Mouse (Mus musculus) embryonic facial prominence, embryonic 13.5 days (tissue): ENCODE measurements around the gene Fezf1. TPM values are rescaled to one million over a fixed set of nuclear protein-coding genes. Genes with fewer than 3 reads are reported as not detected.
A peak's percentile ranks its signal among the peaks of the same experiment; 100 is the strongest.

Experiments used
- ATAC-seq: fragments of 200-750 bp; cut with Nextera tagmentation; 2 replicates; pipeline ENCODE4 v1.8.0; 2017; ENCODE audit warnings: low read depth; ENCODE audit not compliant: insufficient number of reproducible peaks, insufficient read depth, low FRiP score, low TSS enrichment
- H3K27ac ChIP-seq: fragments of 300-500 bp; sonication (generic); 2 replicates; pipeline ENCODE4 v1.5.1; 2015; ENCODE audit warnings: moderate library complexity, mild to moderate bottlenecking, inconsistent platforms
- H3K27me3 ChIP-seq: fragments of 300-500 bp; sonication (generic); 2 replicates; pipeline ENCODE4 v1.6.1; 2015; ENCODE audit warnings: mild to moderate bottlenecking, inconsistent platforms
- H3K36me3 ChIP-seq: fragments of 300-500 bp; sonication (generic); 2 replicates; pipeline ENCODE4 v1.6.1; 2015; ENCODE audit warnings: mild to moderate bottlenecking, inconsistent platforms
- H3K4me1 ChIP-seq: fragments of 300-500 bp; sonication (generic); 2 replicates; pipeline ENCODE4 v1.6.1; 2015; ENCODE audit warnings: inconsistent platforms
- H3K4me2 ChIP-seq: fragments of 300-500 bp; sonication (generic); 2 replicates; pipeline ENCODE4 v1.6.1; 2015; ENCODE audit warnings: moderate library complexity, mild to moderate bottlenecking, inconsistent platforms
- H3K4me3 ChIP-seq: fragments of 300-500 bp; sonication (generic); 2 replicates; pipeline ENCODE4 v1.5.1; 2015; ENCODE audit warnings: mild to moderate bottlenecking, inconsistent platforms
- H3K9ac ChIP-seq: fragments of 300-500 bp; sonication (generic); 2 replicates; pipeline ENCODE4 v1.6.1; 2015; ENCODE audit warnings: mild to moderate bottlenecking, inconsistent platforms
- H3K9me3 ChIP-seq: fragments of 300-500 bp; sonication (generic); 2 replicates; pipeline ENCODE4 v1.6.1; 2016; ENCODE audit warnings: inconsistent platforms
- WGBS: fragments of 180-500 bp; shearing (Covaris S2); methylation state at CpG from one replicate; pipeline ENCODE4 v1.1.7; 2015; ENCODE audit warnings: mixed read lengths; 5-methylcytosine and 5-hydroxymethylcytosine counted together
- polyA plus RNA-seq: library from polyadenylated mRNA; unstranded; fragments of >200 nt; fragmentation: Nextera tagmentation; extraction: Ambion mirVana; gene quantifications from 2 replicates; pipeline ENCODE4 v1.2.1, GENCODE M21; 2015

The Fezf1 gene
- polyA plus RNA-seq, 1 experiment from 2014 or later, result 9.3 TPM

GRCm38 (mm10) chr6:23246790-23247511 is 1.2 kb downstream of the Fezf1 start:
- H3K36me3 ChIP-seq, result no peaks in the 10 kb centered on the region
- H3K4me3 ChIP-seq, result peak overlapping the region; percentile 47
- peaks cover 90% of the 10 kb centered on the region for H3K27me3 ChIP-seq
- peak overlapping the region; percentile 55 for H3K27ac ChIP-seq
- H3K4me1 ChIP-seq, result peaks cover 26% of the 10 kb centered on the region
- no peak for ATAC-seq
- no peaks in the 10 kb centered on the region for H3K9me3 ChIP-seq
- H3K4me2 ChIP-seq, result peak overlapping the region; percentile 79
- WGBS, result 1% methylated on average over 23 of the region's 23 CpGs
- peak overlapping the region; percentile 61 for H3K9ac ChIP-seq

GRCm38 (mm10) chr6:23246061-23246789 is 1.9 kb downstream of the Fezf1 start:
- 3% methylated on average over 17 of the region's 17 CpGs for WGBS
- Histone ChIP-seq H3K27ac (peak overlapping the region; percentile 34), H3K4me1 (peaks cover 26% of the 10 kb centered on the region), H3K27me3 (peaks cover 92% of the 10 kb centered on the region), H3K9me3 (no peaks in the 10 kb centered on the region), H3K4me3 (peak overlapping the region; percentile 47), H3K4me2 (no peak overlapping the region), H3K9ac (peak overlapping the region; percentile 61), H3K36me3 (no peaks in the 10 kb centered on the region)
- ATAC-seq, result no peak

- Histone ChIP-seq H3K9ac (peak overlapping the region; percentile 47; the same call in 1 of the 2 replicates), H3K27ac (peak overlapping the region; percentile 34), H3K36me3 (no peaks in the 10 kb centered on the region), H3K27me3 (peaks cover 95% of the 10 kb centered on the region), H3K4me3 (peak overlapping the region; percentile 47), H3K4me2 (no peak overlapping the region; the same call in 1 of the 2 replicates), H3K4me1 (peaks cover 26% of the 10 kb centered on the region), H3K9me3 (no peaks in the 10 kb centered on the region)
- ATAC-seq, result no peak
- 1% methylated on average over 23 of the region's 23 CpGs for WGBS
These were observed 2.6 kb downstream of the Fezf1 start for GRCm38 (mm10) chr6:23245545-23246011.

GRCm38 (mm10) chr6:23245121-23245520 is 3.0 kb downstream of the Fezf1 start:
- Histone ChIP-seq H3K4me2 (no peak overlapping the region), H3K36me3 (no peaks in the 10 kb centered on the region), H3K4me3 (peak overlapping the region; percentile 47), H3K4me1 (peaks cover 26% of the 10 kb centered on the region), H3K9me3 (no peaks in the 10 kb centered on the region), H3K27ac (no peak overlapping the region), H3K9ac (no peak overlapping the region), H3K27me3 (peaks cover 93% of the 10 kb centered on the region)
- no peak for ATAC-seq
- 19% methylated on average over 9 of the region's 9 CpGs for WGBS

GRCm38 (mm10) chr6:23243821-23244760 is 4.1 kb downstream of the Fezf1 start:
- H3K36me3 ChIP-seq, result no peaks in the 10 kb centered on the region
- peak; percentile 38; the same call in 1 of the 2 replicates for ATAC-seq
- H3K4me1 ChIP-seq, result peaks cover 19% of the 10 kb centered on the region
- peaks cover 84% of the 10 kb centered on the region for H3K27me3 ChIP-seq
- no peaks in the 10 kb centered on the region for H3K9me3 ChIP-seq
- H3K9ac ChIP-seq, result no peak overlapping the region
- H3K27ac ChIP-seq, result no peak overlapping the region
- H3K4me2 ChIP-seq, result peak overlapping the region; percentile 3; the same call in 1 of the 2 replicates
- H3K4me3 ChIP-seq, result no peak overlapping the region
- 3% methylated on average over 15 of the region's 15 CpGs for WGBS

- Histone ChIP-seq H3K27ac (no peak overlapping the region), H3K9me3 (no peaks in the 10 kb centered on the region), H3K4me1 (no peaks in the 10 kb centered on the region), H3K4me3 (no peak overlapping the region), H3K9ac (no peak overlapping the region), H3K36me3 (no peaks in the 10 kb centered on the region), H3K27me3 (no peaks in the 10 kb centered on the region), H3K4me2 (no peak overlapping the region)
- WGBS, result 42% methylated on average over 3 of the region's 3 CpGs
- no peak for ATAC-seq
These were observed 36.7 kb downstream of the Fezf1 start for GRCm38 (mm10) chr6:23211499-23211898.

GRCm38 (mm10) chr6:23207791-23208190 is 40.4 kb downstream of the Fezf1 start:
- WGBS, result 58% methylated on average over 4 of the region's 4 CpGs
- Histone ChIP-seq H3K27me3 (no peaks in the 10 kb centered on the region), H3K9ac (no peak overlapping the region), H3K4me1 (no peaks in the 10 kb centered on the region), H3K9me3 (no peaks in the 10 kb centered on the region), H3K4me2 (no peak overlapping the region), H3K27ac (no peak overlapping the region), H3K4me3 (no peak overlapping the region), H3K36me3 (no peaks in the 10 kb centered on the region)
- no peak for ATAC-seq

- no peak overlapping the region for H3K4me2 ChIP-seq
- H3K27me3 ChIP-seq, result no peaks in the 10 kb centered on the region
- no peak overlapping the region for H3K4me3 ChIP-seq
- no peaks in the 10 kb centered on the region for H3K36me3 ChIP-seq
- H3K9ac ChIP-seq, result no peak overlapping the region
- H3K4me1 ChIP-seq, result no peaks in the 10 kb centered on the region
- H3K9me3 ChIP-seq, result no peaks in the 10 kb centered on the region
- 86% methylated on average over 11 of the region's 11 CpGs for WGBS
- ATAC-seq, result no peak
- H3K27ac ChIP-seq, result no peak overlapping the region
These were observed 45.5 kb downstream of the Fezf1 start for GRCm38 (mm10) chr6:23202630-23203029.

Other genes starting within 250 kb of the Fezf1 start
- 4.5 and 5.2 TPM in 2 replicates for gene Aass, start 115.4 kb downstream of the Fezf1 start, polyA plus RNA-seq